Mouse (Mus musculus): Measurements from ENCODE around the gene Arpin. TPM values are rescaled to one million over a fixed set of nuclear protein-coding genes. Genes with fewer than 3 reads are reported as not detected.

Arpin gene
- total and polyA plus RNA-seq, 3 experiments = 8.9 to 10.6 (median 9.9) TPM

DNA sequence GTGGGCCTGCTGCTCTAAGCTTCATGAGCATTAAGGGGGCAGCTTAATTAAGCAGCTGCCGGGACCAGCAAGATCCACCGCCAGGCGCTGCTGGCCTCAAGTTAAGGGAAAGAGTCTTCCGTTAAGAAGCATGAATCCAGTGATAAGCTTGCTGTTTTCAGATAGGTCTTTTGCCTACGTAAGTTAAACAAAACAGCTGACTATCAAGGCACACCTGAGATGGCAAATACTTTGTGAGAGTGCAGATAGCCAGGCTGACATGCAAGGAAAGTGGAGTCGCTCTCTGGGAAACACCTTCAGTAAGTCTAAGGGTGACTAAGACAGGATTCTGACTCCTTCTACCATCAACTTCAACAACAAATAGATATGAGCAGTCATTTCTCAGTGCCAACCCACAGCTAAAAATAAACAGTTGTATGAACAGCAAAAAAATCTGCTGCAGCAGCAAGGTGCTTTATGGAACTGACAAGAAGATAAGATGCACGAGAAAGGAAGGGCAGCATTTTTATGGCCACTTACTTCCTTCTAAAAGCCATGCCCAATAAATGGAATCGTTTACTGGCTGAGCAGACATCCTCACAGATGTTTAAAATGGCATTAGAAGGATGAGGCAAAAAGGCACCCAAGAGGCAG lies 31.9 kb downstream of the Arpin start:
- Histone ChIP-seq H3K27ac (no peak overlapping the region), H3K4me1 (ENCODE audit: control insufficient read depth, insufficient read depth, low read length) (peaks cover 3% of the 10 kb centered on the region), H3K4me3 (no peak overlapping the region), H3K36me3 (ENCODE audit: control insufficient read depth, insufficient read depth, low read length) (peaks cover 2% of the 10 kb centered on the region; the same call in 1 of the 2 replicates), H3K9ac (ENCODE audit: low read depth, low read length) (no peak overlapping the region), H3K27me3 (ENCODE audit: control insufficient read depth, insufficient read depth, low read length) (no peaks in the 10 kb centered on the region), H3K79me2 (replicated peaks; ENCODE audit: control insufficient read depth, insufficient read depth, low read length) (no peaks in the 10 kb centered on the region)
- TF ChIP-seq EP300 (IDR thresholded peaks at IDR 0.05; ENCODE audit: insufficient read depth, low read depth, low read length) (no peak), CTCF (IDR thresholded peaks at IDR 0.05) (no peak), POLR2A (IDR thresholded peaks at IDR 0.05; ENCODE audit: insufficient read depth, low read depth, low read length) (no peak)
- intact Hi-C loops (cut with DNase I) = no loop called here
- 76% methylated on average over 8 of the region's 8 CpGs for WGBS
- DNase-seq = no peak

DNA sequence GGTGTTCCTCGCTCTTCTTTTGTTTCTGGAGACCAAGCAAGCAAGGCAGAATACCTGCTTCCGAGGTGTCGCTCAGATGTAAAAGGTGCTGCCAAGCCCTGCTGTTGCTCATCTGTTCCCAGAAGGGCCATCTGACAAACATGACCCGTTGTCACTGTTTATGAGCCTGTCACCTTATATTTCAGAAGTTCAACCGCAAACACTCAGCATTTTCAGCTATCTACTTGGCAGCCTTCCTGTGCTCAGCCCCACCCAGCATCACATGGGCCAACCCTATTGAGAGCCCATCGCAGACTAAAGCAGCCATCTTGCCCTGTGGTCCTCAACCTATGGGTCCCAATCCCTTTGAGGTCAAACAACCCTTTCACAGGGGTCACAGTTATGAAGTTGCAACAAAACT lies 34.4 kb downstream of the Arpin start:
- Histone ChIP-seq H3K79me2 (replicated peaks; ENCODE audit: control insufficient read depth, insufficient read depth, low read length) (no peaks in the 10 kb centered on the region), H3K4me3 (no peak overlapping the region), H3K27me3 (ENCODE audit: control insufficient read depth, insufficient read depth, low read length) (no peaks in the 10 kb centered on the region), H3K4me1 (ENCODE audit: control insufficient read depth, insufficient read depth, low read length) (no peaks in the 10 kb centered on the region), H3K27ac (no peak overlapping the region), H3K9ac (ENCODE audit: low read depth, low read length) (no peak overlapping the region), H3K36me3 (ENCODE audit: control insufficient read depth, insufficient read depth, low read length) (peaks cover 2% of the 10 kb centered on the region; the same call in 1 of the 2 replicates)
- intact Hi-C loops (cut with DNase I) = no loop called here
- no peak for TF ChIP-seq CTCF (IDR thresholded peaks at IDR 0.05)
- no peak for TF ChIP-seq EP300 (IDR thresholded peaks at IDR 0.05; ENCODE audit: insufficient read depth, low read depth, low read length)
- TF ChIP-seq POLR2A (IDR thresholded peaks at IDR 0.05; ENCODE audit: insufficient read depth, low read depth, low read length) = no peak
- DNase-seq = no peak
- 90% methylated on average over 6 of the region's 6 CpGs for WGBS

DNA sequence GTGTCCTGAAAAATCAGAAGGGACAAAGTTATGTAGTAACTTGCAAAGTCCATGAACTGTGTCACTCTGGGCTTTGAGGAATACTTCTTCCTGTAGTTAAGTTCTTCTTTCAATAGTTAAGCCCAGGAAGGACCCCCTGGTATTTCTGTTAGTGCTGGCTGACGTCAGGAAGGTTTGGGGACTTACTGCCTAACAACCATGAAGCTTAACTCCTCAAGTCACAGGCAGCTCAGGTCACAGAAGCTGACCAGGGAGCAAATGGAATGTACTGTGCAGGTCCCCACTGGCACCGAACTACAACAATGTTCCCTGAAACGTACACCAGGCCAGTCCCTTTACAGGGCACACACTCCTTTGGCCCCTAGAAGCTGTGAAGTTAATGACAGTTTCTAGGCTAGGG lies 39.9 kb downstream of the Arpin start:
- no peak overlapping the region for H3K4me3 ChIP-seq
- no peak for DNase-seq
- intact Hi-C loops (cut with DNase I) = no loop called here
- TF ChIP-seq POLR2A (IDR thresholded peaks at IDR 0.05; ENCODE audit: insufficient read depth, low read depth, low read length) (no peak), EP300 (IDR thresholded peaks at IDR 0.05; ENCODE audit: insufficient read depth, low read depth, low read length) (no peak), CTCF (IDR thresholded peaks at IDR 0.05) (no peak)
- H3K27ac ChIP-seq = no peak overlapping the region
- no peaks in the 10 kb centered on the region; the same call in 1 of the 2 replicates for H3K4me1 ChIP-seq (ENCODE audit: control insufficient read depth, insufficient read depth, low read length)
- no peaks in the 10 kb centered on the region for H3K36me3 ChIP-seq (ENCODE audit: control insufficient read depth, insufficient read depth, low read length)
- 90% methylated on average over 3 of the region's 3 CpGs for WGBS
- no peaks in the 10 kb centered on the region for H3K79me2 ChIP-seq (replicated peaks; ENCODE audit: control insufficient read depth, insufficient read depth, low read length)
- H3K27me3 ChIP-seq (ENCODE audit: control insufficient read depth, insufficient read depth, low read length) = no peaks in the 10 kb centered on the region
- H3K9ac ChIP-seq (ENCODE audit: low read depth, low read length) = no peak overlapping the region

DNA sequence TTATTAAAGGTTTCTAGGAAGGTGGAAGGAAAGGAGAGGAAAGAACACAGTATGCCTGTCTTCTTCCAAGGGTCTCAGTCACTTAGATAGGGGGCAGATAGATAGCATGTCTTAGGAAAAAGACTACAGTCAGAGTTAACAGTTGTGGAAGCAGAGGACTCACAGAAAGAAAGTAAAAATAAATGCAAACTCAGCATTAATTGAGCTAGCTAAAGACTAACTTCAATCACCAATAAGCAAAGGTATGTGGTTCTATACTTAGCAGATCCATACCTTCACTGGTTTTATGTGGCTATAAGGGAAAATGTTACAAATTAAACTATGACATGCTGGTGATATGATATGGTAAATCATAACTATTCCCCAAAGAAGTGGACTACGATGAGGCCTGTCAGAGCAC lies 40.4 kb downstream of the Arpin start:
- H3K4me3 ChIP-seq = no peak overlapping the region
- H3K4me1 ChIP-seq (ENCODE audit: control insufficient read depth, insufficient read depth, low read length) = no peaks in the 10 kb centered on the region; the same call in 1 of the 2 replicates
- H3K27me3 ChIP-seq (ENCODE audit: control insufficient read depth, insufficient read depth, low read length) = no peaks in the 10 kb centered on the region
- 94% methylated on average over 1 of the region's 1 CpGs for WGBS
- no peak overlapping the region for H3K9ac ChIP-seq (ENCODE audit: low read depth, low read length)
- H3K79me2 ChIP-seq (replicated peaks; ENCODE audit: control insufficient read depth, insufficient read depth, low read length) = no peaks in the 10 kb centered on the region
- no peak overlapping the region for H3K27ac ChIP-seq
- TF ChIP-seq CTCF (IDR thresholded peaks at IDR 0.05) = no peak
- no peak for TF ChIP-seq EP300 (IDR thresholded peaks at IDR 0.05; ENCODE audit: insufficient read depth, low read depth, low read length)
- TF ChIP-seq POLR2A (IDR thresholded peaks at IDR 0.05; ENCODE audit: insufficient read depth, low read depth, low read length) = no peak
- intact Hi-C loops (cut with DNase I) = no loop called here
- H3K36me3 ChIP-seq (ENCODE audit: control insufficient read depth, insufficient read depth, low read length) = no peaks in the 10 kb centered on the region
- no peak for DNase-seq

DNA sequence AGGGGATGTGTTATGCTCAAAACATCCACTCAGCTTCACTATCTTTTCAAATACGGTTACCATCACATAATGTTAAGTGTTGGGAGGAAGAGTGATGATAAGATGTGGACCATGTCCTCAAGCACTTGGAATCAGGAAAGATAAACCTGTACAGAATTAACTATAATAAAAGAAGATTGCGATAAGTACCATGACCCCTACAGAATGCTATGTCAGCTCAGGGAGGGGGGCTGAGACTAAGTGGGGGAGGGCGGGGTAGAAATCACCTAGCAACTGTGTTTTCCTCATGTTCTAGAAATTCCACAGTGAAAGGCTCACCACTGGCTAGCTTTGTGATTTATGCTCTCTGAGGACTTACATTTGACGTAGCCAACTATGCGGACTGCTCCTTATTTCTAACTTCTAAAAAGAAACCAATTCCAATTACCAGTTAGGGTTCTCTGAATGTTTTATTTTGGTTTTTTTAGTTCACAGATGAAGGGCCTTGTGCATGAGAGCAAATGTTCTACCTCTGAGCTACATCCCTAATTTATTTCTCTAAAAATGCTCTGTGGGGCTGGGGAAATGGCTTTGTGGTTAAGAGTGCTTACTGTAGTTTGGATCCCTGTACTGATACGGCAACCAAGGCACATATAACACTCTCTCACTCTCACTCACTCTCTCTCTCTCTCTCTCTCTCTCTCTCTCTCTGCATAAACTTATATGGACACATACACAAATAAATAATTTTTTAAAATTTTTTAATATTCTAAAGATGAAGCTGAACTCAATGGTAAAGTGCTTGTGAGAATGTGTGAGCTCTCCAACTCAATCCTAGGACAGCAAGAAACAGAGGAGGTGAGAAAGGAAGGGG lies 42.4 kb downstream of the Arpin start:
- intact Hi-C loops (cut with DNase I) = loop anchor here (2.0 kb wide), 1 partner anchor 20 kb away; no protein-coding TSS in a partner anchor
- H3K36me3 ChIP-seq (ENCODE audit: control insufficient read depth, insufficient read depth, low read length) = no peaks in the 10 kb centered on the region
- H3K79me2 ChIP-seq (replicated peaks; ENCODE audit: control insufficient read depth, insufficient read depth, low read length) = no peaks in the 10 kb centered on the region
- WGBS = 77% methylated on average over 6 of the region's 6 CpGs
- H3K27me3 ChIP-seq (ENCODE audit: control insufficient read depth, insufficient read depth, low read length) = no peaks in the 10 kb centered on the region
- H3K4me3 ChIP-seq = no peak overlapping the region
- TF ChIP-seq EP300 (IDR thresholded peaks at IDR 0.05; ENCODE audit: insufficient read depth, low read depth, low read length) (no peak), POLR2A (IDR thresholded peaks at IDR 0.05; ENCODE audit: insufficient read depth, low read depth, low read length) (no peak), CTCF (IDR thresholded peaks at IDR 0.05) (no peak)
- no peak for DNase-seq
- H3K9ac ChIP-seq (ENCODE audit: low read depth, low read length) = no peak overlapping the region
- no peak overlapping the region for H3K27ac ChIP-seq
- no peaks in the 10 kb centered on the region; the same call in 1 of the 2 replicates for H3K4me1 ChIP-seq (ENCODE audit: control insufficient read depth, insufficient read depth, low read length)

Measured in heart, adult 2 months (tissue).